Mouse (Mus musculus): ENCODE measurements around the gene Olfm3.

GRCm38 (mm10) chr3:114903924-114904438 lies at the start of gene Olfm3:
- TF ChIP-seq CTCF (IDR thresholded peaks at IDR 0.05; ENCODE audit: insufficient read depth, low read depth, low read length) (no peak), POLR2A (IDR thresholded peaks at IDR 0.05; ENCODE audit: insufficient read depth, low read depth, low read length) (no peak)

All from olfactory bulb, adult 2 months (tissue).